Comparison of ENCODE assay signal across 9 mouse cellular contexts in the genomic region with DNA sequence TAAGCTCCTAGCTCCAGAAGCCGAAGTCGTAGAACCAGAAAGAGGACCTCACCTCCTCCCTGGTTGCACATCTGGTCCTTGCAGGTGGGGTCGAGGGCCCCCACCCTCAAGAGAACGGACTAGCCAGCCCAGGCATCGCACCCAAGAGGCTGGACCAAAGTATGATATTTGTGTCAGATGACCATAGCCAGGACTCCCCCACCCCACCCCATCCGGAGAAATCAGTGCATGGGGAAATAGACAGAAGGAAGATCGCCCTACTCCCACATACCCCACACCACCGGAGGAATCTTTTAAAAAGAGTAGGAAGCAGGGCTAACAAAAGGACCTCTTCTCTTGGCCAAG. TPM values are rescaled to one million over a fixed set of nuclear protein-coding genes. Genes with fewer than 3 reads are reported as not detected.
DNase-seq lines count a peak whose midpoint lies in the region; ATAC-seq and TF ChIP-seq lines count a peak whose summit lies in the region.
"Had no signal": no experiment of that assay in that cellular context is flagged by ENCODE, and none has a peak within 500 bp of the region (broad histone marks: within the 10 kb centered on the region; RNA-seq: fewer than 3 reads in every experiment).

No protein-coding gene starts in this region.

- H3K27ac ChIP-seq in lung, embryonic 14.5 days (ENCODE audit: low read depth): no peak overlapping the region
- no peak overlapping the region for H3K27ac ChIP-seq in forebrain, embryonic 11.5 days (ENCODE audit: low read depth, low read length)
- no peak overlapping the region for H3K27ac ChIP-seq in intestine, postnatal 0 days (ENCODE audit: low read depth, low read length)
- no peak overlapping the region for H3K27ac ChIP-seq in neural tube, embryonic 15.5 days (replicated peaks)

- H3K4me1 ChIP-seq in lung, embryonic 14.5 days (ENCODE audit: insufficient read depth): peaks cover 4% of the 10 kb centered on the region; the same call in 1 of the 2 replicates
- H3K4me1 ChIP-seq in forebrain, embryonic 11.5 days (replicated peaks; ENCODE audit: control insufficient read depth, insufficient read depth, low read length): peaks cover 4% of the 10 kb centered on the region; the same call in 1 of the 2 replicates
- H3K4me1 ChIP-seq in intestine, postnatal 0 days (replicated peaks; ENCODE audit: control insufficient read depth, insufficient read depth, low read length): no peaks in the 10 kb centered on the region; the same call in 1 of the 2 replicates
- peaks cover 17% of the 10 kb centered on the region for H3K4me1 ChIP-seq in neural tube, embryonic 15.5 days

- H3K9me3 ChIP-seq in lung, embryonic 14.5 days (ENCODE audit: low read depth, low read length): no peaks in the 10 kb centered on the region
- H3K9me3 ChIP-seq in forebrain, embryonic 11.5 days (ENCODE audit: control insufficient read depth, low read length): no peaks in the 10 kb centered on the region
- no peaks in the 10 kb centered on the region for H3K9me3 ChIP-seq in intestine, postnatal 0 days (ENCODE audit: control insufficient read depth)
- no peaks in the 10 kb centered on the region for H3K9me3 ChIP-seq in neural tube, embryonic 15.5 days (replicated peaks)

- H3K9ac ChIP-seq in lung, embryonic 14.5 days: no peak overlapping the region; the same call in 1 of the 2 replicates
- peak overlapping the region; percentile 41 for H3K9ac ChIP-seq in forebrain, embryonic 11.5 days (ENCODE audit: low read length)
- no peak overlapping the region for H3K9ac ChIP-seq in intestine, postnatal 0 days (ENCODE audit: low read depth, low read length)
- H3K9ac ChIP-seq in neural tube, embryonic 15.5 days (replicated peaks): no peak overlapping the region

- H3K27me3 ChIP-seq in lung, embryonic 14.5 days (ENCODE audit: insufficient read depth, low read length): peaks cover 67% of the 10 kb centered on the region
- peaks cover 44% of the 10 kb centered on the region for H3K27me3 ChIP-seq in forebrain, embryonic 11.5 days (ENCODE audit: control insufficient read depth, insufficient read depth, low read length)
- H3K27me3 ChIP-seq in intestine, postnatal 0 days (replicated peaks; ENCODE audit: control insufficient read depth, insufficient read depth, low read length): peaks cover 46% of the 10 kb centered on the region
- peaks cover 72% of the 10 kb centered on the region for H3K27me3 ChIP-seq in neural tube, embryonic 15.5 days (replicated peaks)

- H3K4me3 ChIP-seq in lung, embryonic 14.5 days (ENCODE audit: low read depth, low read length): peak overlapping the region; percentile 54; the same call in 1 of the 2 replicates
- peak overlapping the region; percentile 49; the same call in 1 of the 2 replicates for H3K4me3 ChIP-seq in forebrain, embryonic 11.5 days (ENCODE audit: low read depth, low read length)
- H3K4me3 ChIP-seq in intestine, postnatal 0 days (ENCODE audit: low read depth, low read length): peak overlapping the region; percentile 57
- H3K4me3 ChIP-seq in neural tube, embryonic 15.5 days (replicated peaks): peak overlapping the region; percentile 53

- 45% methylated on average over 8 of the region's 8 CpGs for WGBS in lung, embryonic 14.5 days
- WGBS in forebrain, embryonic 11.5 days: 47% methylated on average over 8 of the region's 8 CpGs
- 45% methylated on average over 8 of the region's 8 CpGs for WGBS in intestine, postnatal 0 days
- 47% methylated on average over 8 of the region's 8 CpGs for WGBS in neural tube, embryonic 15.5 days

- no peak for DNase-seq in lung, embryonic 14.5 days
- DNase-seq in lung, postnatal 14 days: no peak
- no peak for DNase-seq in forebrain, embryonic 11.5 days (ENCODE audit: low spot score)

- H3K4me2 ChIP-seq in lung, embryonic 14.5 days: peak overlapping the region; percentile 99
- H3K4me2 ChIP-seq in forebrain, embryonic 11.5 days (ENCODE audit: low read depth, low read length, severe bottlenecking): peak overlapping the region; percentile 99; the same call in 1 of the 2 replicates
- peak overlapping the region; percentile 96 for H3K4me2 ChIP-seq in intestine, postnatal 0 days (replicated peaks; ENCODE audit: low read depth)
- peak overlapping the region; percentile 96 for H3K4me2 ChIP-seq in neural tube, embryonic 15.5 days

- H3K36me3 ChIP-seq in lung, embryonic 14.5 days (ENCODE audit: insufficient read depth): no peaks in the 10 kb centered on the region
- H3K36me3 ChIP-seq in forebrain, embryonic 11.5 days (ENCODE audit: control insufficient read depth, insufficient read depth, low read length): no peaks in the 10 kb centered on the region
- no peaks in the 10 kb centered on the region for H3K36me3 ChIP-seq in intestine, postnatal 0 days (ENCODE audit: control insufficient read depth, insufficient read depth)
- H3K36me3 ChIP-seq in neural tube, embryonic 15.5 days: no peaks in the 10 kb centered on the region

- TF ChIP-seq CTCF in lung, embryonic 14.5 days (IDR thresholded peaks at IDR 0.05; ENCODE audit: low read depth): no peak
- no peak for TF ChIP-seq CTCF in intestine, postnatal 0 days (IDR thresholded peaks at IDR 0.05; ENCODE audit: low read depth)

- no peak for ATAC-seq in lung, embryonic 14.5 days (ENCODE audit: insufficient read depth)
- no peak for ATAC-seq in forebrain, embryonic 11.5 days (replicated peaks; ENCODE audit: low FRiP score)
- no peak for ATAC-seq in intestine, postnatal 0 days
- ATAC-seq in neural tube, embryonic 15.5 days (ENCODE audit: low FRiP score): no peak
- no peak for ATAC-seq in inflammation-experienced regulatory T-cells, adult 6 months
- no peak for ATAC-seq in frontal cortex, adult (ENCODE audit: low TSS enrichment)
- no peak for ATAC-seq in cerebellum, adult (ENCODE audit: insufficient number of reproducible peaks, low FRiP score, low TSS enrichment)

RNA-seq across cellular contexts. Expression of a gene that starts 0.9 kb away (rescaled TPM):
- polyA plus RNA-seq in lung, embryonic 14.5 days (2014; fragmentation: Nextera tagmentation; extraction: Ambion mirVana): 0.22 and 0.99 TPM in 2 replicates
- polyA plus RNA-seq in forebrain, embryonic 11.5 days (2014; fragmentation: Nextera tagmentation; extraction: Ambion mirVana): 0.08 and 0.40 TPM in 2 replicates
- 0.18 TPM in 2 replicates for polyA plus RNA-seq in intestine, postnatal 0 days (2015; fragmentation: Nextera tagmentation; extraction: Ambion mirVana)
- polyA plus RNA-seq in neural tube, embryonic 15.5 days (2015; fragmentation: Nextera tagmentation; extraction: Ambion mirVana): 1.3 and 1.5 TPM in 2 replicates
- polyA plus RNA-seq in inflammation-experienced regulatory T-cells, adult 6 months (2017; shearing (Covaris generic)): not detected
- polyA plus RNA-seq: erythroblast, embryonic 14.5 days had no signal

RNA-seq across cellular contexts. Expression of a gene that starts 26.4 kb away (rescaled TPM):
- 12.1 and 12.9 TPM in 2 replicates for polyA plus RNA-seq in lung, embryonic 14.5 days (2014; fragmentation: Nextera tagmentation; extraction: Ambion mirVana)
- 19.0 and 22.0 TPM in 2 replicates for polyA plus RNA-seq in forebrain, embryonic 11.5 days (2014; fragmentation: Nextera tagmentation; extraction: Ambion mirVana)
- 2.1 TPM in 2 replicates for polyA plus RNA-seq in intestine, postnatal 0 days (2015; fragmentation: Nextera tagmentation; extraction: Ambion mirVana)
- 31.5 and 41.3 TPM in 2 replicates for polyA plus RNA-seq in neural tube, embryonic 15.5 days (2015; fragmentation: Nextera tagmentation; extraction: Ambion mirVana)
- polyA plus RNA-seq in inflammation-experienced regulatory T-cells, adult 6 months (2017; shearing (Covaris generic)): 1 to 10 TPM in 1 of 3 experiments, under 1 TPM in 2; 0.39 to 1.6 (median 0.91) TPM

RNA-seq across cellular contexts. Expression of a gene that starts 30.3 kb away (rescaled TPM):
- 18.4 and 21.1 TPM in 2 replicates for polyA plus RNA-seq in lung, embryonic 14.5 days (2014; fragmentation: Nextera tagmentation; extraction: Ambion mirVana)
- polyA plus RNA-seq in forebrain, embryonic 11.5 days (2014; fragmentation: Nextera tagmentation; extraction: Ambion mirVana): 19.2 and 21.2 TPM in 2 replicates
- 21.2 and 21.9 TPM in 2 replicates for polyA plus RNA-seq in intestine, postnatal 0 days (2015; fragmentation: Nextera tagmentation; extraction: Ambion mirVana)
- 13.9 and 14.0 TPM in 2 replicates for polyA plus RNA-seq in neural tube, embryonic 15.5 days (2015; fragmentation: Nextera tagmentation; extraction: Ambion mirVana)
- 10 to 100 TPM in 2 of 3 experiments, 1 to 10 TPM in 1; 9.4 to 13.7 (median 11.0) TPM for polyA plus RNA-seq in inflammation-experienced regulatory T-cells, adult 6 months (2017; shearing (Covaris generic))

RNA-seq across cellular contexts. Expression of a gene that starts 51.8 kb away (rescaled TPM):
- 3.0 and 3.2 TPM in 2 replicates for polyA plus RNA-seq in lung, embryonic 14.5 days (2014; fragmentation: Nextera tagmentation; extraction: Ambion mirVana)
- 3.3 TPM in 2 replicates for polyA plus RNA-seq in forebrain, embryonic 11.5 days (2014; fragmentation: Nextera tagmentation; extraction: Ambion mirVana)
- polyA plus RNA-seq in intestine, postnatal 0 days (2015; fragmentation: Nextera tagmentation; extraction: Ambion mirVana): 2.2 and 3.3 TPM in 2 replicates
- 2.1 and 3.4 TPM in 2 replicates for polyA plus RNA-seq in neural tube, embryonic 15.5 days (2015; fragmentation: Nextera tagmentation; extraction: Ambion mirVana)
- 1 to 10 TPM in 2 of 3 experiments, under 1 TPM in 1; 0.88 to 3.8 (median 3.5) TPM for polyA plus RNA-seq in inflammation-experienced regulatory T-cells, adult 6 months (2017; shearing (Covaris generic))

RNA-seq across cellular contexts. Expression of a gene that starts 52.7 kb away (rescaled TPM):
- 39.2 and 40.3 TPM in 2 replicates for polyA plus RNA-seq in lung, embryonic 14.5 days (2014; fragmentation: Nextera tagmentation; extraction: Ambion mirVana)
- 32.2 and 35.8 TPM in 2 replicates for polyA plus RNA-seq in forebrain, embryonic 11.5 days (2014; fragmentation: Nextera tagmentation; extraction: Ambion mirVana)
- polyA plus RNA-seq in intestine, postnatal 0 days (2015; fragmentation: Nextera tagmentation; extraction: Ambion mirVana): 20.2 and 22.9 TPM in 2 replicates
- polyA plus RNA-seq in neural tube, embryonic 15.5 days (2015; fragmentation: Nextera tagmentation; extraction: Ambion mirVana): 15.3 and 20.3 TPM in 2 replicates
- polyA plus RNA-seq in inflammation-experienced regulatory T-cells, adult 6 months (2017; shearing (Covaris generic)): 10 to 100 TPM in 1 of 3 experiments, 1 to 10 TPM in 2; 8.5 to 14.3 (median 8.7) TPM
